Mouse (Mus musculus) limb, embryonic 13.5 days (tissue): ENCODE results near the gene Epb41l3. TPM values are rescaled to one million over a fixed set of nuclear protein-coding genes. Genes with fewer than 3 reads are reported as not detected.

Experiments used
- ATAC-seq: fragments of 200-750 bp; cut with Nextera tagmentation; 2 replicates; pipeline ENCODE4 v1.8.0; 2017; ENCODE audit warnings: low read depth, moderate number of reproducible peaks, moderate TSS enrichment; ENCODE audit not compliant: low FRiP score
- H3K27ac ChIP-seq: fragments of 300-500 bp; sonication (generic); 2 replicates; pipeline ENCODE4 v1.5.1; 2015; ENCODE audit warnings: inconsistent platforms, mild to moderate bottlenecking, moderate library complexity
- H3K27me3 ChIP-seq: fragments of 300-500 bp; sonication (generic); 2 replicates; pipeline ENCODE4 v1.6.1; 2015; ENCODE audit warnings: mild to moderate bottlenecking, inconsistent platforms
- H3K36me3 ChIP-seq: fragments of 300-500 bp; sonication (generic); 2 replicates; pipeline ENCODE4 v1.6.1; 2015; ENCODE audit warnings: inconsistent platforms, mild to moderate bottlenecking, moderate library complexity
- H3K4me1 ChIP-seq: fragments of 300-500 bp; sonication (generic); 2 replicates; pipeline ENCODE4 v1.6.1; 2015; ENCODE audit warnings: inconsistent platforms
- H3K4me2 ChIP-seq: fragments of 300-500 bp; sonication (generic); replicated peaks from 2 replicates; pipeline ENCODE4 v1.6.1; 2015; ENCODE audit warnings: inconsistent platforms, mild to moderate bottlenecking, moderate library complexity
- H3K4me3 ChIP-seq: fragments of 300-500 bp; sonication (generic); 2 replicates; pipeline ENCODE4 v1.5.1; 2015; ENCODE audit warnings: moderate library complexity, mild to moderate bottlenecking, inconsistent platforms
- H3K9ac ChIP-seq: fragments of 300-500 bp; sonication (generic); 2 replicates; pipeline ENCODE4 v1.6.1; 2015; ENCODE audit warnings: mild to moderate bottlenecking, inconsistent platforms
- H3K9me3 ChIP-seq: fragments of 300-500 bp; sonication (generic); 2 replicates; pipeline ENCODE4 v1.6.1; 2016; ENCODE audit warnings: inconsistent platforms
- WGBS: fragments of 180-500 bp; shearing (Covaris S2); methylation state at CpG from one replicate; pipeline ENCODE4 v1.1.7; 2015; 5-methylcytosine and 5-hydroxymethylcytosine counted together
- polyA plus RNA-seq: library from polyadenylated mRNA; unstranded; fragments of >200 nt; fragmentation: Nextera tagmentation; extraction: Ambion mirVana; gene quantifications from 2 replicates; pipeline ENCODE4 v1.2.1, GENCODE M21; 2015

Gene Epb41l3
- polyA plus RNA-seq, 1 experiment from 2014 or later, result 154 TPM

DNA sequence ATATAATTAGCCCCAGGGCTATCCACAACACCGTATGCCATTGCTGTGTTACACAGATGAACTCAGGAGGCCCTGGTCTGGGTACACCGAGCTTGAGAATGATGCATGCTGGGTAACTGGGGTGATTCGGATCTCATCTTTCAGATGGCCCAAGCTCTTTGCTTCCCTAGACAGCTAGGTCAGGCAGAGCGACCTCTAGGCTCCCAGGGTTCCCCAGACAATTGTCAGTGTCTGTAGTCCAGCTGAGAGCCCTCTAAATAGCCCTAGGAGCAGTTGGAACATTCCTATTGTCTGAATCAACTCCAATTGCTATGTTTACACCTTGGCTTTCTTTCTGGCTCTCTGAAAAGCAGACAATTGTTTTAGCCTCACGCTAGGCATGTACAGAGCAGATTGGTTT lies 201.9 kb downstream of the Epb41l3 start:
- Histone ChIP-seq H3K4me2 (no peak overlapping the region), H3K36me3 (peaks cover 64% of the 10 kb centered on the region), H3K27ac (no peak overlapping the region), H3K27me3 (no peaks in the 10 kb centered on the region), H3K4me3 (no peak overlapping the region), H3K9me3 (no peaks in the 10 kb centered on the region), H3K9ac (no peak overlapping the region), H3K4me1 (no peaks in the 10 kb centered on the region)
- WGBS, result 46% methylated on average over 5 of the region's 5 CpGs
- no peak for ATAC-seq

GRCm38 (mm10) chr17:69284511-69284910 lies 209.0 kb downstream of the Epb41l3 start:
- Histone ChIP-seq H3K9me3 (peaks cover 5% of the 10 kb centered on the region; the same call in 1 of the 2 replicates), H3K4me1 (no peaks in the 10 kb centered on the region), H3K4me3 (no peak overlapping the region), H3K27me3 (no peaks in the 10 kb centered on the region), H3K27ac (no peak overlapping the region), H3K36me3 (peaks cover 89% of the 10 kb centered on the region), H3K9ac (no peak overlapping the region), H3K4me2 (no peak overlapping the region)
- 95% methylated on average over 13 of the region's 13 CpGs for WGBS
- ATAC-seq, result no peak

DNA sequence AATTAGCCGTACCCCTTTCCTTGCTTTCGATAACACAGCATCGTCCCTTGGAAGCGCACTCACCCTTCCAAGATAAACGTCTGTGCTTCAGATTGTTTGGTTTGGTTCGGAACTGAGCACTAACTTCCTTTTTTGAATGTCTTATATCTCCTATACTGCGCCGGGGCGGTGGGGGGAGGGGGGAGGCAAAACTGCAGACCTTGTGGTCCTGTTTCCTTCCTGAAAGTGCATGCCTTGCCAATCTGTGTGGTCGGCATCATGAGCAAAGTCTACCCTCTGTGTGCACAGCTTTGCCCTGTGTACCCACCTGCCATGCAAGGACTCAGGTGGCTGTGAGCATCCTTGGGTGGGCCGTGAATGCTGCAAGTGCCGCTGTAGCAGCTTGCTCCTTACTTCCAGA lies 212.6 kb downstream of the Epb41l3 start:
- Histone ChIP-seq H3K27me3 (no peaks in the 10 kb centered on the region), H3K4me2 (no peak overlapping the region), H3K9me3 (0 out of 2 replicates have a peak, but pooled peaks cover under 1% of the 10 kb centered on the region), H3K4me3 (no peak overlapping the region), H3K9ac (no peak overlapping the region), H3K4me1 (no peaks in the 10 kb centered on the region), H3K36me3 (peaks cover 74% of the 10 kb centered on the region), H3K27ac (no peak overlapping the region)
- WGBS, result 93% methylated on average over 12 of the region's 12 CpGs
- no peak for ATAC-seq

- H3K27me3 ChIP-seq, result no peaks in the 10 kb centered on the region
- H3K4me1 ChIP-seq, result no peaks in the 10 kb centered on the region
- WGBS, result 92% methylated on average over 3 of the region's 3 CpGs
- H3K9ac ChIP-seq, result no peak overlapping the region
- H3K4me3 ChIP-seq, result no peak overlapping the region
- no peak overlapping the region for H3K27ac ChIP-seq
- H3K9me3 ChIP-seq, result peaks cover 4% of the 10 kb centered on the region; the same call in 1 of the 2 replicates
- H3K36me3 ChIP-seq, result peaks cover 56% of the 10 kb centered on the region
- H3K4me2 ChIP-seq, result no peak overlapping the region
- ATAC-seq, result no peak
Measured at GRCm38 (mm10) chr17:69290272-69290671, 214.8 kb downstream of the Epb41l3 start.

- no peak for ATAC-seq
- Histone ChIP-seq H3K4me2 (no peak overlapping the region), H3K4me1 (no peaks in the 10 kb centered on the region), H3K4me3 (no peak overlapping the region), H3K36me3 (no peaks in the 10 kb centered on the region), H3K27ac (no peak overlapping the region), H3K9me3 (no peaks in the 10 kb centered on the region), H3K27me3 (no peaks in the 10 kb centered on the region), H3K9ac (no peak overlapping the region)
- WGBS, result 77% methylated on average over 4 of the region's 4 CpGs
Measured at GRCm38 (mm10) chr17:69301552-69301951, 226.1 kb downstream of the Epb41l3 start.

DNA sequence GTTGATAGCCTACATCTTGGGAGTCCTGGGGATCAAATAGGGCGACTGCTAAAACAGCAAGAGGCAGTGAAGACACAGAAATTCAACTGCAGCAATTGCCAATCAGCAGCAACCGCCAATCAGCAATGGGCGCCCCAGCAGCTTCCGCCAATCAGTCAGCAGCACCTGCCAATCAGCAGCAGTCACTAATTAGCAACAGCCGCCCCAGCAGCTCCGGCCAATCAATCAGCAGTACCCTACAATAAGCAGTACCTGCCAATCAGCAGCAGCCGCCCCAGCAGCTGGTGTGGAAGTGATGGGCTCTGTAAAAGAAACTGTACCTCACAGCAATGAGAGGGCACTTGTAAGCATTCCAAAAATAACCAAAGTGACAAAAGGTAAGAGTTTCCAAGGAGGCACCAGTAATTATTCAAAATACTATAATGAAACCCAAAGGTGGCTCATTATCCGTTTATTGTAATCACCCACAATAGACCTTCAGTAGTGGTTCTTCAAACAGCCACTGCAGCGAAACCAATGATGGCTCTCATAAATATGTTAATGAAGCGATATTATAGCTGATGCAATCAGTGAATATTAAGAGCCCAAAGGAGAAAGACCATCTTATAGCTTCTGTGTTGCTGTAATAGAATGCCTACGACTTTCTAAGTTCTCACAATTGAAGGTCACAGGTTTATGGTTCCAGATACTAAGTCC lies 228.2 kb downstream of the Epb41l3 start:
- H3K4me2 ChIP-seq, result no peak overlapping the region
- no peak overlapping the region for H3K4me3 ChIP-seq
- no peak for ATAC-seq
- H3K9me3 ChIP-seq, result no peaks in the 10 kb centered on the region
- 78% methylated on average over 11 of the region's 11 CpGs for WGBS
- no peak overlapping the region for H3K27ac ChIP-seq
- no peak overlapping the region for H3K9ac ChIP-seq
- H3K4me1 ChIP-seq, result no peaks in the 10 kb centered on the region
- H3K36me3 ChIP-seq, result no peaks in the 10 kb centered on the region
- no peaks in the 10 kb centered on the region for H3K27me3 ChIP-seq

DNA sequence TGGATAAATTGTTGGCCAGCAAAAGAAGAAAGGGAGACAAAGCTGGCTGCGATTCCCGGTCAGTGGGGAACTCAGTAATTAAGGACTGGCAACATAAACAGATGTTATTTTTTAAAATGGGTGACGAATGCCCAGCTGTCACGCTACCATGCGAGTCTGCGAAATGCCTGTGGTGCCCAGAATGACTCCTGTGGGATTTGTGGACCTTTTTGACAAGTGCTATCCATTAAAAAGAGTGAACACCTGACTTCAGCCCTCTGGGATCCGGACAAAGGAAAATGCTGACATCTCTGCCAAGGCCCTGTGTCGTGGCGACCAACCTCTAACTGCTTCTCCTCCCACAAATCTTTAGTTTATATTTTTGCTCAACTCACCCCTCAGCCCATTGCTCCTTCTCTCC lies 232.2 kb downstream of the Epb41l3 start:
- no peak for ATAC-seq
- H3K9ac ChIP-seq, result no peak overlapping the region
- no peaks in the 10 kb centered on the region for H3K9me3 ChIP-seq
- no peaks in the 10 kb centered on the region for H3K36me3 ChIP-seq
- WGBS, result 63% methylated on average over 9 of the region's 9 CpGs
- H3K27ac ChIP-seq, result no peak overlapping the region
- no peak overlapping the region for H3K4me3 ChIP-seq
- H3K4me1 ChIP-seq, result no peaks in the 10 kb centered on the region
- H3K4me2 ChIP-seq, result no peak overlapping the region
- H3K27me3 ChIP-seq, result no peaks in the 10 kb centered on the region

GRCm38 (mm10) chr17:69309872-69310271 lies 234.4 kb downstream of the Epb41l3 start:
- Histone ChIP-seq H3K9me3 (no peaks in the 10 kb centered on the region), H3K4me3 (no peak overlapping the region), H3K27ac (no peak overlapping the region), H3K27me3 (no peaks in the 10 kb centered on the region), H3K36me3 (no peaks in the 10 kb centered on the region), H3K4me2 (no peak overlapping the region), H3K4me1 (no peaks in the 10 kb centered on the region), H3K9ac (no peak overlapping the region)
- ATAC-seq, result no peak
- 61% methylated on average over 4 of the region's 4 CpGs for WGBS

DNA sequence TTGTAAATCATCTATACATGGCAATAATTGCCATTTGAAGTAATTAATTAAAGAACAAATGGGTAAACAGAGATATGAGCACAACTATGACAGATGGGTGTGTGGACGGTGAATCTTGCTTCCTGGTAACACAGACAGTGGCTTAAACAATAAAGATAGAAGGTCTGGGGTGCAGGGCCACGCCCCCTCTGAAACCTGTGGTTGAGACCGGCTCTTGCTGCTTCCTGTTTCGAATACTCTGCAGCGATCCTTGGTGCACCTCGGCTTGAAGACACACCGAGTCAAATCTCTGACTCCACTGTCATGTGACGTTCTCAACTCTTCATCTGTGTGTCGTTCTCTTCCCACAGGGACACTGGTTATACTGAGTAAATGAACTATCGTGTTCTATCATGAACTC lies 245.0 kb downstream of the Epb41l3 start:
- H3K9ac ChIP-seq, result no peak overlapping the region
- H3K9me3 ChIP-seq, result no peaks in the 10 kb centered on the region
- no peaks in the 10 kb centered on the region for H3K27me3 ChIP-seq
- no peaks in the 10 kb centered on the region for H3K36me3 ChIP-seq
- no peak for ATAC-seq
- no peak overlapping the region for H3K27ac ChIP-seq
- H3K4me3 ChIP-seq, result no peak overlapping the region
- 88% methylated on average over 10 of the region's 10 CpGs for WGBS
- H3K4me1 ChIP-seq, result no peaks in the 10 kb centered on the region
- H3K4me2 ChIP-seq, result no peak overlapping the region

DNA sequence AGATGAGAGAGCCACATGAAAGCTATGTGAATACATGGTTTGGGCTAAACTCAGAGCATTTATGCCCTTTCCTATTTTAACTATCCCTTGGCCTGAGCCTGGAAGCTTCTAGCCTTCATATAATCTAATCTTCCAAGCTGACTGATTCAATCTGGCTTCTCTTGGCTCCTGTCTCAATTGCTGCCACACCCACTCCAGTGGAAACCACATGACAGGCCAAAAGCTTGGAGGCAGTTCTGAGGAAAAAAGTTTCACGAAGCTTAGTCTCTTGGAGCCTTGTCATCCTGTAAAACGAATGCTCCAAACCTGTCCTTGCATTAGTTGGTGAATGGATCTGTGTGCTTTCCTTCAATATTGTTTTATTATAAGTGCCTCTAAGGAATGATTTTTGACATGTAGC lies 247.2 kb downstream of the Epb41l3 start:
- Histone ChIP-seq H3K27ac (no peak overlapping the region), H3K4me2 (no peak overlapping the region), H3K9me3 (no peaks in the 10 kb centered on the region), H3K36me3 (no peaks in the 10 kb centered on the region), H3K27me3 (no peaks in the 10 kb centered on the region), H3K9ac (no peak overlapping the region), H3K4me1 (no peaks in the 10 kb centered on the region), H3K4me3 (no peak overlapping the region)
- 89% methylated on average over 2 of the region's 2 CpGs for WGBS
- ATAC-seq, result no peak

Other genes with a start within 250 kb of the Epb41l3 start
- 0.97 and 1.1 TPM in 2 replicates for gene Tmem200c, start 249.1 kb upstream of the Epb41l3 start, polyA plus RNA-seq